Mouse (Mus musculus): ENCODE data around the gene Llgl2.

- TF ChIP-seq PAX5 (IDR thresholded peaks at IDR 0.05; ENCODE audit: low read length) (no peak), POLR2A (IDR thresholded peaks at IDR 0.05; ENCODE audit: low read depth, low read length) (no peak), ZC3H11A (IDR thresholded peaks at IDR 0.05; ENCODE audit: low read depth, low read length) (no peak)
Observed at GRCm38 (mm10) chr11:115844240-115844639, 20.4 kb downstream of the Llgl2 start.
